Mouse (Mus musculus): Measurements from ENCODE around the gene Zfp410. TPM values are rescaled to one million over a fixed set of nuclear protein-coding genes. Genes with fewer than 3 reads are reported as not detected.

Zfp410 gene
- polyA plus RNA-seq, 1 experiment = 26.3 TPM

DNA sequence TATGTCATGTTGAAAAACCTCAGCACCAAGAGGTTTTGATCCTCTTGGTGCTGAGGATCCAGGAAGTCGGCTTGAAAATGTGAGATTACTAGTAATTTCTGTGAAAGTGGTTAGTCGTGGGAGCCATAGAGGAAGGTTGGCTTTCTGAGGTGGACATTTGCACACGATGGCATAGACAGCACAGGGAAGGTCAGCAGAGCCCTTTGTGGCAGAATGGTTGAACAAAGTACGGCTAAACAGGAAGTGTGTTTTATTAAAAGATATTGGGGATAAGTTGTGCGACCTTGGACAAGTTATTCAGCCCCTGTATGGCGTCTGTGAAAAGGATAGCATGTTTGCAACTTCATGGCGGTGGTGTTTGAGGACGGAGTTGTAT is 31.1 kb upstream of the Zfp410 start:
- Histone ChIP-seq H3K4me3 (ENCODE audit: insufficient read depth, low read length) (peak overlapping the region; percentile 80), H3K4me1 (ENCODE audit: control insufficient read depth, insufficient read depth, low read length) (peaks cover 18% of the 10 kb centered on the region), H3K27ac (ENCODE audit: insufficient read depth, low read depth, low read length) (peak overlapping the region; percentile 92)
- TF ChIP-seq POLR2A (IDR thresholded peaks at IDR 0.05; ENCODE audit: borderline replicate concordance, low read depth, low read length) = no peak
- TF ChIP-seq CTCF (IDR thresholded peaks at IDR 0.05; ENCODE audit: low read depth, low read length) = no peak

DNA sequence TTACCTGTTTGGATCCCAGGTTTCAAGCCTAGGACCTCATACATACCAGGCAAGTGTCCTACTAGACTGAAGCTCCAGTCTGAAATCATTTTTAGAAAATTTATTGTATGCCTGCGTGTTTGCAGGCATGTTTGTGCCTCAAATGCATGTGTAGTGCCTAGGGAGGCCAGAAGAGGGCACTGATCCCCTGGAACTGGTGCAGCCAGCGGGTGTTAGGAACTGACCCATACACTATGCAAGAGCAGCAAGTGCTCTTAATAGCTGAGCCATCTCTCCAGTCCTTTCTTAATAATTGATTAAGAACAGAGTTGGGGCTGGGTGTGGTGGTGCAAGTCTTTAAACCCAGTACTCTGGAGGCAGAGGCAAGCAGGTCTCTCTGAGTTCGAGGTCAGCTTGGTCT is 28.2 kb upstream of the Zfp410 start:
- no peak for TF ChIP-seq POLR2A (IDR thresholded peaks at IDR 0.05; ENCODE audit: borderline replicate concordance, low read depth, low read length)
- peak; percentile 62; the same call in 1 of the 2 replicates for TF ChIP-seq CTCF (IDR thresholded peaks at IDR 0.05; ENCODE audit: low read depth, low read length)
- no peak overlapping the region for H3K27ac ChIP-seq (ENCODE audit: insufficient read depth, low read depth, low read length)
- H3K4me3 ChIP-seq (ENCODE audit: insufficient read depth, low read length) = no peak overlapping the region
- peaks cover 18% of the 10 kb centered on the region for H3K4me1 ChIP-seq (ENCODE audit: control insufficient read depth, insufficient read depth, low read length)

DNA sequence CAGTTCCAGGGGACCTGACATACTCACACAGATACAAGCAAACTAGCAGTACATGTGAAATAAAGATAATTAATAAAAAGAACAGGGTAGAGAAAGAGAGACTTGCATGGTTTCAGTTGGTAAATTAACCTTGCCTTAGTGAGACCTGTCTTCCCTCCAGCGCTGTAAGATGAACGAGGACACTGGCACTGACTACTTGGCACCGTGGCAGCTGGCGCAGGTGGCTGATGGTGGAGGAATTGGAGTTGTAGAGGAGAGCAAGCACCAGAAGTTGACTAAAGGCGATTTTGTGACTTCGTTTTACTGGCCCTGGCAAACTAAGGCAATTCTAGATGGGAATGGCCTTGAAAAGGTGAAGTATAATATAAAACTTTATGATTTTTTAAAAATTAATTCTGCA is 18.8 kb upstream of the Zfp410 start:
- H3K4me3 ChIP-seq (ENCODE audit: insufficient read depth, low read length) = no peak overlapping the region
- TF ChIP-seq POLR2A (IDR thresholded peaks at IDR 0.05; ENCODE audit: borderline replicate concordance, low read depth, low read length) (no peak), CTCF (IDR thresholded peaks at IDR 0.05; ENCODE audit: low read depth, low read length) (no peak)
- no peak overlapping the region for H3K27ac ChIP-seq (ENCODE audit: insufficient read depth, low read depth, low read length)
- H3K4me1 ChIP-seq (ENCODE audit: control insufficient read depth, insufficient read depth, low read length) = no peaks in the 10 kb centered on the region

DNA sequence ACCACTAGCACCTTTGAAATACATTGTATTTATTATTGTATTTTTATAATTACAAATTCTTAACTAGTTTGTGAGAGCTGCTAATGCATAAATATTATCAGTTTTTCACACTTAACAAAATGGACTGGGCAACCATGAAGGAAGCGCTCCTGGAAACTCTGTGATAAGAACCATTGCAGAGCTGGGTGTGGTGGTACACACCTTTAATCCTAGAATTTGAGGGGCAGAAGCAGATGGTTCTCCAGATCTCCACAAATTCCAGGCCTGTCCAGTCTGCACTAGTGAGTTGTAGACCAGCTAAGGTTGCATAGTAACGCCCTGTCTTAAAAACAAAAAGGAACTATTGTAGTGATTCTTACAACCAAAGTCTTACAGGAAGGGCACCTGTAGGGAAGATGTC is 17.4 kb upstream of the Zfp410 start:
- Histone ChIP-seq H3K4me1 (ENCODE audit: control insufficient read depth, insufficient read depth, low read length) (no peaks in the 10 kb centered on the region), H3K27ac (ENCODE audit: insufficient read depth, low read depth, low read length) (no peak overlapping the region), H3K4me3 (ENCODE audit: insufficient read depth, low read length) (no peak overlapping the region)
- no peak for TF ChIP-seq CTCF (IDR thresholded peaks at IDR 0.05; ENCODE audit: low read depth, low read length)
- TF ChIP-seq POLR2A (IDR thresholded peaks at IDR 0.05; ENCODE audit: borderline replicate concordance, low read depth, low read length) = no peak

DNA sequence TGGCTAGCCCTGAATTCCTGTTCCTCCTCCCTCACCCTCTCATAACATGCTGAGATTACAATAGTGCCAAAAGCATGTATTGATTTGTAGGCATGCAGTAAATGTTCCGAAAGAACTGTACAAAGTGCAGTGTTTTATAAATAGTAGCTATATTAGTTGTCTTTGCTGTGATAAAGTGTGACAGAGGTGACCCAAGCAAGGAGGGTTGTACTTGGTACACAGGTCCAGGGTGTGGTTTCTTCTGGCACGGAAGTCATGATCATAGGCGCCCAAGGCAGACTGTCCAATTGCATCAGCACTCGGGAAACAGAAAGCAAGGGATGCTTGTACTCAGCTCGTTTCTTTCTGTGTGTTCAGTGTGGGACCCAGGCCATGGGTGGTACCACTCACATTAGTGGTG is 12.6 kb upstream of the Zfp410 start:
- Histone ChIP-seq H3K27ac (ENCODE audit: insufficient read depth, low read depth, low read length) (no peak overlapping the region), H3K4me3 (ENCODE audit: insufficient read depth, low read length) (no peak overlapping the region), H3K4me1 (ENCODE audit: control insufficient read depth, insufficient read depth, low read length) (no peaks in the 10 kb centered on the region)
- TF ChIP-seq CTCF (IDR thresholded peaks at IDR 0.05; ENCODE audit: low read depth, low read length) = no peak
- no peak for TF ChIP-seq POLR2A (IDR thresholded peaks at IDR 0.05; ENCODE audit: borderline replicate concordance, low read depth, low read length)

DNA sequence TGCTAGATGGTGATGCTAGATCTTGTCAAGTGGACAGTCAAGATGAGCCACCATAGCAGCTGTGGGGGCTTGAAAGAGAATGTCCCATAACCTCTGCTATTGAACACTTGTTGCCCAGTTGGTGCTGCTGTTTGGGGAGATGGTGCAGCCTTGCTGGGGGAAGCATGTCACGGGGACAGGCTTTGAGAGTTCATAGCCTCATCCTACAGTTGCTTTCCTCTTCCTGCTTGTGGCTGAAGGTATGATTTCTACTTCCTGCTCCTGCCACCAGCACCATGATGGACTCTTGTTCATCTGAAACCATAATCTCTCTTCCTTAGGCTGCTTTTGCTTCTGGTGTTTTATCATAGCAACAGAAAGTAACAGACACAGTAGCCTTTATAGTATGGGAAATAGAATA is 12.1 kb upstream of the Zfp410 start:
- H3K4me3 ChIP-seq (ENCODE audit: insufficient read depth, low read length) = no peak overlapping the region
- H3K27ac ChIP-seq (ENCODE audit: insufficient read depth, low read depth, low read length) = no peak overlapping the region
- no peaks in the 10 kb centered on the region for H3K4me1 ChIP-seq (ENCODE audit: control insufficient read depth, insufficient read depth, low read length)
- TF ChIP-seq POLR2A (IDR thresholded peaks at IDR 0.05; ENCODE audit: borderline replicate concordance, low read depth, low read length) = no peak
- no peak for TF ChIP-seq CTCF (IDR thresholded peaks at IDR 0.05; ENCODE audit: low read depth, low read length)

DNA sequence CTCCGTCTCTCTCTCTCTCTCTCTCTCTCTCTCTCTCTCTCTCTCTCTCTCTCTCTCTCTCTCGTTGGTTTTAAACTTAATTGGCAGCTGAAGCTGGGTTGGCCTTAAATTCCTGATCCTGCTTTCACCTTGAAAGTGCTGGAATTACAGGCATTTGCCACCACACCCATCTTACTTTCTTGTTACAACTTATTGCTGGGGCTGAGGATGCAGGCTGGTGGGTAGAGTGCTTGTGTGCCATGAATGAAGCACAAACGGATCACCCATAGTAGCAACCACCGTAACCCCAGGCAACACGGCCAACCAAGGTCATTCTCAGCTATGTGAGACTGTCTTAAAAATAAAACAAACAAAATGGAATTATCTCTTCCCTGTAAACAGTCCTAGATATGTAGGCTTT is 5.3 kb upstream of the Zfp410 start:
- Histone ChIP-seq H3K4me3 (ENCODE audit: insufficient read depth, low read length) (no peak overlapping the region), H3K27ac (ENCODE audit: insufficient read depth, low read depth, low read length) (no peak overlapping the region), H3K4me1 (ENCODE audit: control insufficient read depth, insufficient read depth, low read length) (peaks cover 2% of the 10 kb centered on the region; the same call in 1 of the 2 replicates)
- no peak for TF ChIP-seq POLR2A (IDR thresholded peaks at IDR 0.05; ENCODE audit: borderline replicate concordance, low read depth, low read length)
- no peak for TF ChIP-seq CTCF (IDR thresholded peaks at IDR 0.05; ENCODE audit: low read depth, low read length)

DNA sequence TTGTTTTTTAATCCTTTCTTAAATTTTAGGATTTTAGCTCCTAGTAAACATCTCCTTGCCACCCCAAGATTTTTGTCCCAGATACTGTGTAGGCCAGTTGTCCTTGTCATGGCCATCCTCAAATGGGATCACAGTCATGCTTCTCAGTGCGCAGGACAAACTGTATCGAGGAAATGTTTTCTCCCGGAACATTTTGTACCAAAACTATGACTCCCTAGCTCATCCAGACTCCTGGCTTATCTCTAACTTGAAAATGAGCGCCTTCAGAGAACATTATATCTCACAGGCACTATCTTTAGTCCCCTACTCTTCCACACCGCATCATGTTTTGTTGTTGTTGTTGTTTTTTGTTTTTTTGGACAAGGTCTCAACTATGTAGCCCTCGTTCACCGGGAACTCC is 646 bp upstream of the Zfp410 start:
- H3K27ac ChIP-seq (ENCODE audit: insufficient read depth, low read depth, low read length) = no peak overlapping the region
- peak overlapping the region; percentile 97 for H3K4me3 ChIP-seq (ENCODE audit: insufficient read depth, low read length)
- TF ChIP-seq POLR2A (IDR thresholded peaks at IDR 0.05; ENCODE audit: borderline replicate concordance, low read depth, low read length) (no peak), CTCF (IDR thresholded peaks at IDR 0.05; ENCODE audit: low read depth, low read length) (no peak)
- H3K4me1 ChIP-seq (ENCODE audit: control insufficient read depth, insufficient read depth, low read length) = peaks cover 4% of the 10 kb centered on the region

DNA sequence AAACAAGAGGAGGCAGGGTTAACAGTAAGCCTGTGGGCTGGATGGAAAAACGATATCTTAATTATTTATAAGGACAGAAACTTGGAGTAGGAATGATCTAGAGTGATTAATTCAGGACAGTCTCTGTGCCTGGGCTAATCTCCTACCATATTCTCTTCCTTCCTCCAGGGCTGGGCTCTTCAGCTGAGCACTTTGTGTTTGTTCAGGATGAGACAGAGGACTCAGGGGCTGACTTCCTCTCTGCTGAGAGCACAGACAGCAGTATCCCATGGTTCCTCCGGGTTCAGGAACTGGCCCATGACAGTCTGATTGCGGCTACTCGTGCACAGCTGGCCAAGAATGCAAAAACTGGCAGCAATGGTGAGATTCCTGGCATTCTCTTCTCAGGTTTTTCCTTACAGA is 10.5 kb downstream of the Zfp410 start:
- TF ChIP-seq POLR2A (IDR thresholded peaks at IDR 0.05; ENCODE audit: borderline replicate concordance, low read depth, low read length) (no peak), CTCF (IDR thresholded peaks at IDR 0.05; ENCODE audit: low read depth, low read length) (no peak)
- peaks cover 6% of the 10 kb centered on the region for H3K4me1 ChIP-seq (ENCODE audit: control insufficient read depth, insufficient read depth, low read length)

DNA sequence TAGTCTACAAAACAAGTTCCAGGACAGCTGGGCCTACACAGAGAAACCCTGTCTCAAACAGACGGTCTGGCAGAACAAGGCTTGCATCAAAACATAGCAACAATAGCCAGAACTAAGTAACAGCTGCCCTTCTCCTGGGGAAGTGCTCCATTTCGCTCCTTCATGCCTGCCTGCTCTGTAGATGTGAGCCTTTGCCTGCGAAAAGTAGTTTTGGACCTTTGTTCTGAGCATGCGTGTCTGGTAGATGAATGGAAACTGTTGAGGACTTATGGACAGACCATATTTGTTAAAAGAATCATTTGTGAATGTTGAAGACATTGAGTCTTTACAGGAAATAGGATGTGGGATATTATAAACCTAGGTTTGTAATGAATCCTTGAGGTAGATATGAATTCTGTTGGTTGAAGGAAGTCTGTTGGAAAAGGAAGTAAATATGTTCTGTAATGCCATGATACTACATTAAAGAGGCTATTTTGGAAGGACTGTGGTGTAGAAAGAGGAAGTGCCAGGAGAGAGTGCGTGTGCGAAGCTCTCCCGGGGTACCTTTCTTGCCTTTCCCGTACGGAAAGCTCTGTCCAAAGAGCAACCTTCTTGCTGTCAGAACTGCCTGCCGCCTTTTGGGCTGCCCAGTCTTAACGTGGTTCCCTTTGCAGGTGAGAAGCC is 20.4 kb downstream of the Zfp410 start:
- Histone ChIP-seq H3K27ac (ENCODE audit: insufficient read depth, low read depth, low read length) (peak overlapping the region; percentile 80), H3K4me3 (ENCODE audit: insufficient read depth, low read length) (peak overlapping the region; percentile 18), H3K4me1 (ENCODE audit: control insufficient read depth, insufficient read depth, low read length) (peaks cover 13% of the 10 kb centered on the region)
- TF ChIP-seq POLR2A (IDR thresholded peaks at IDR 0.05; ENCODE audit: borderline replicate concordance, low read depth, low read length) = no peak
- TF ChIP-seq CTCF (IDR thresholded peaks at IDR 0.05; ENCODE audit: low read depth, low read length) = no peak

More for the DNA sequence above, 10.5 kb downstream of the Zfp410 start:
- Histone ChIP-seq H3K27ac (ENCODE audit: insufficient read depth, low read depth, low read length) (peak overlapping the region; percentile 22; the same call in 1 of the 2 replicates), H3K4me3 (ENCODE audit: insufficient read depth, low read length) (no peak overlapping the region)
